17 mouse cellular contexts compared by ENCODE assay signal in genomic region chr5:128739168-128739837, GRCm38 (mm10). TPM values are rescaled to one million over a fixed set of nuclear protein-coding genes. Genes with fewer than 3 reads are reported as not detected.
A peak's percentile ranks its signal among the peaks of the same experiment; 100 is the strongest.
DNase-seq lines count a peak whose midpoint lies in the region; ATAC-seq and TF ChIP-seq lines count a peak whose summit lies in the region.
"Had no signal": no experiment of that assay in that cellular context is flagged by ENCODE, and none has a peak within 500 bp of the region (broad histone marks: within the 10 kb centered on the region; RNA-seq: fewer than 3 reads in every experiment).

No protein-coding gene starts in this region.

- no peak overlapping the region for H3K27ac ChIP-seq in forebrain, embryonic 11.5 days (ENCODE audit: low read depth, low read length)
- H3K27ac ChIP-seq in hindbrain, embryonic 13.5 days: no peak overlapping the region
- no peak overlapping the region for H3K27ac ChIP-seq in midbrain, embryonic 15.5 days
- H3K27ac ChIP-seq in kidney, embryonic 15.5 days: no peak overlapping the region
- H3K27ac ChIP-seq: embryonic facial prominence, embryonic 15.5 days; limb, embryonic 15.5 days had no signal

- no peak for TF ChIP-seq POLR2A in lung, adult 2 months (IDR thresholded peaks at IDR 0.05; ENCODE audit: borderline replicate concordance, extremely low read depth, low read depth, low read length)

- TF ChIP-seq CTCF in lung, adult 2 months (IDR thresholded peaks at IDR 0.05; ENCODE audit: insufficient read depth, low read length): no peak

- no peaks in the 10 kb centered on the region for H3K36me3 ChIP-seq in forebrain, embryonic 11.5 days (ENCODE audit: control insufficient read depth, insufficient read depth, low read length)
- no peaks in the 10 kb centered on the region for H3K36me3 ChIP-seq in hindbrain, embryonic 13.5 days
- H3K36me3 ChIP-seq in midbrain, embryonic 15.5 days (replicated peaks): no peaks in the 10 kb centered on the region
- no peaks in the 10 kb centered on the region for H3K36me3 ChIP-seq in kidney, embryonic 15.5 days
- H3K36me3 ChIP-seq: embryonic facial prominence, embryonic 15.5 days; limb, embryonic 15.5 days had no signal

- peaks cover 2% of the 10 kb centered on the region; the same call in 1 of the 2 replicates for H3K27me3 ChIP-seq in forebrain, embryonic 11.5 days (ENCODE audit: control insufficient read depth, insufficient read depth, low read length)
- H3K27me3 ChIP-seq in hindbrain, embryonic 13.5 days: peaks cover 11% of the 10 kb centered on the region; the same call in 1 of the 2 replicates
- H3K27me3 ChIP-seq in midbrain, embryonic 15.5 days (replicated peaks): 0 out of 2 replicates have a peak, but pooled peaks cover 2% of the 10 kb centered on the region
- H3K27me3 ChIP-seq in kidney, embryonic 15.5 days: peaks cover 19% of the 10 kb centered on the region
- H3K27me3 ChIP-seq: CH12.LX had no signal

- WGBS in forebrain, embryonic 11.5 days: 18% methylated on average over 15 of the region's 17 CpGs
- 23% methylated on average over 15 of the region's 17 CpGs for WGBS in hindbrain, embryonic 13.5 days
- WGBS in midbrain, embryonic 15.5 days: 16% methylated on average over 16 of the region's 17 CpGs
- WGBS in lung, adult 2 months: 37% methylated on average over 17 of the region's 17 CpGs
- WGBS in kidney, embryonic 15.5 days: 25% methylated on average over 16 of the region's 17 CpGs

- no peaks in the 10 kb centered on the region for H3K9me3 ChIP-seq in forebrain, embryonic 11.5 days (ENCODE audit: control insufficient read depth, low read length)
- no peaks in the 10 kb centered on the region for H3K9me3 ChIP-seq in hindbrain, embryonic 13.5 days
- H3K9me3 ChIP-seq in midbrain, embryonic 15.5 days: no peaks in the 10 kb centered on the region
- no peaks in the 10 kb centered on the region for H3K9me3 ChIP-seq in kidney, embryonic 15.5 days (replicated peaks)
- H3K9me3 ChIP-seq: embryonic facial prominence, embryonic 15.5 days; limb, embryonic 15.5 days had no signal

- peak; percentile 33; the same call in 1 of the 2 replicates for ATAC-seq in forebrain, embryonic 11.5 days (replicated peaks; ENCODE audit: low FRiP score)
- peak; percentile 84 for ATAC-seq in hindbrain, embryonic 13.5 days (ENCODE audit: low FRiP score)
- ATAC-seq in midbrain, embryonic 15.5 days (replicated peaks): peak; percentile 81
- no peak for ATAC-seq in kidney, embryonic 15.5 days (replicated peaks; ENCODE audit: low FRiP score)
- ATAC-seq: intestine, embryonic 16.5 days had no signal

- peak; percentile 26 for DNase-seq in embryo, embryonic 10.5 days (ENCODE audit: low spot score)
- DNase-seq in embryo, embryonic 10 days (ENCODE audit: low spot score): no peak
- DNase-seq in forebrain, embryonic 11.5 days (ENCODE audit: low spot score): no peak
- DNase-seq in lung, adult 2 months: no peak
- DNase-seq in thymus, postnatal 10 days (ENCODE audit: low spot score in 2 of 2): no peak
- DNase-seq: cerebellum, adult 9-10 months; heart, adult 18-20 months; heart, postnatal 14 days; kidney, postnatal 36 days; lung, embryonic 14.5 days had no signal

- H3K9ac ChIP-seq in forebrain, embryonic 11.5 days (ENCODE audit: low read length): no peak overlapping the region
- H3K9ac ChIP-seq in hindbrain, embryonic 13.5 days: no peak overlapping the region
- no peak overlapping the region for H3K9ac ChIP-seq in midbrain, embryonic 15.5 days
- no peak overlapping the region for H3K9ac ChIP-seq in kidney, embryonic 15.5 days
- H3K9ac ChIP-seq: embryonic facial prominence, embryonic 15.5 days; limb, embryonic 15.5 days; lung, embryonic 14.5 days had no signal

- H3K4me1 ChIP-seq in forebrain, embryonic 11.5 days (replicated peaks; ENCODE audit: control insufficient read depth, insufficient read depth, low read length): peaks cover 3% of the 10 kb centered on the region; the same call in 1 of the 2 replicates
- peaks cover 17% of the 10 kb centered on the region for H3K4me1 ChIP-seq in hindbrain, embryonic 13.5 days (replicated peaks)
- peaks cover 6% of the 10 kb centered on the region; the same call in 1 of the 2 replicates for H3K4me1 ChIP-seq in midbrain, embryonic 15.5 days
- no peaks in the 10 kb centered on the region for H3K4me1 ChIP-seq in lung, adult 2 months (ENCODE audit: control insufficient read depth, insufficient read depth, low read length)
- H3K4me1 ChIP-seq in kidney, embryonic 15.5 days: no peaks in the 10 kb centered on the region
- H3K4me1 ChIP-seq: embryonic facial prominence, embryonic 15.5 days; limb, embryonic 15.5 days had no signal

- H3K4me2 ChIP-seq in forebrain, embryonic 11.5 days (ENCODE audit: low read depth, low read length, severe bottlenecking): peak overlapping the region; percentile 29; the same call in 1 of the 2 replicates
- H3K4me2 ChIP-seq in hindbrain, embryonic 13.5 days: peak overlapping the region; percentile 44
- peak overlapping the region; percentile 38 for H3K4me2 ChIP-seq in midbrain, embryonic 15.5 days
- H3K4me2 ChIP-seq in kidney, embryonic 15.5 days: no peak overlapping the region
- H3K4me2 ChIP-seq: embryonic facial prominence, embryonic 15.5 days; limb, embryonic 15.5 days; lung, embryonic 14.5 days had no signal

- no peak overlapping the region for H3K4me3 ChIP-seq in forebrain, embryonic 11.5 days (ENCODE audit: low read depth, low read length)
- H3K4me3 ChIP-seq in hindbrain, embryonic 13.5 days: no peak overlapping the region; the same call in 1 of the 2 replicates
- no peak overlapping the region for H3K4me3 ChIP-seq in midbrain, embryonic 15.5 days
- no peak overlapping the region for H3K4me3 ChIP-seq in lung, adult 2 months (replicated peaks; ENCODE audit: extremely low read depth, low read depth, low read length)
- no peak overlapping the region for H3K4me3 ChIP-seq in kidney, embryonic 15.5 days (replicated peaks)
- H3K4me3 ChIP-seq: embryonic facial prominence, embryonic 15.5 days; limb, embryonic 15.5 days had no signal

RNA-seq across cellular contexts. Expression of gene Piwil1, which starts 37.0 kb away (rescaled TPM):
- polyA plus RNA-seq in forebrain, embryonic 11.5 days (2014; fragmentation: Nextera tagmentation; extraction: Ambion mirVana): not detected in 2 replicates
- 0.18 and 0.19 TPM in 2 replicates for polyA plus RNA-seq in hindbrain, embryonic 13.5 days (2015; fragmentation: Nextera tagmentation; extraction: Ambion mirVana)
- 0.34 and 0.40 TPM in 2 replicates for polyA plus RNA-seq in midbrain, embryonic 15.5 days (2015; fragmentation: Nextera tagmentation; extraction: Ambion mirVana)
- not detected in 2 replicates for polyA plus RNA-seq in lung, adult 2 months (2012; rRNA removed)
- not detected in 2 replicates for polyA plus RNA-seq in kidney, embryonic 15.5 days (2015; fragmentation: Nextera tagmentation; extraction: Ambion mirVana)
- polyA plus RNA-seq: embryonic facial prominence, embryonic 15.5 days; intestine, embryonic 16.5 days; limb, embryonic 15.5 days; lung, embryonic 14.5 days had no signal
